Mouse (Mus musculus): ENCODE results near the gene Bag2. TPM values are rescaled to one million over a fixed set of nuclear protein-coding genes. Genes with fewer than 3 reads are reported as not detected.

The Bag2 gene
- total RNA-seq (2021), result 10 to 100 TPM; 11.6 to 12.9 TPM
- long read RNA-seq, experiment 1, transcript Bag2-201 (3 exons, 1,860 nt), result major isoform, 7 of 13 reads
- long read RNA-seq, experiment 1, partial matches to known transcripts, result 1 of 13 reads
- long read RNA-seq, experiment 1, other reads (novel, unspliced or antisense), result 5 of 13 reads
- long read RNA-seq, experiment 2, partial matches to known transcripts, result 0 of 9 reads
- long read RNA-seq, experiment 2, other reads (novel, unspliced or antisense), result 4 of 9 reads

DNA sequence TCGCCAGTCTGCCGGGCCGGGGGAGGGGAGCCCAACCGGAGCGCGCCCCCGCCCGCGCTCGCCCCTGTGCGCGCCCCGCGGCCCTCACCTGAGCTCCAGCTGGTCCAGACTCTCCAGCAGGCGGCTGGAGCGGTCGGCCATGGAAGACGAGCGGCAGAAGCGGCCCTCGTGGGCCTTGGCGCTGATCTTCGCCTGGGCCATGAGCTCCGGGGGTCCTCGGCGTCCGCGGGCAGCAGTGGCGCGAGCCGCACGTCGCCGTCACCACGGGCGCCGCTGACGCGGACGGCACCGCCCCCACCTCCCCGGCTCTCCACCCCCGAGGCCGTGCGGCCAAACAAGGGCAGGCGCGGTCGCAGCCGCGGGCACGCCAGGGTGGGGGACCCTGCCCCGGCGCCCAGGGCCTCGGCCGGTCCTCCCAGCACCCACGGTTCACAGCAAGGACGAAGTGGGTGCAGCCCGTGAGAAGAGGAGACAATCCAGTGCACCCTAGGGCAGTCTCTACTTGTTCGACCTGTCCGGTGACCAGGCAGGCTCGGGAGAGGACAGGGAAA is at the start of gene Bag2:
Bag2 (minus strand) TSS at position 305 of the 551 bp plus-strand sequence.
- DNase-seq (ENCODE audit: extremely low spot score in 1 of 2, low spot score in 2 of 2), result peak; percentile 66 to 70
- H3K4me3 ChIP-seq, result peak within 1 kb of the TSS; percentile 93
- intact Hi-C loops (cut with DNase I), result loop anchor here (5.0 kb wide), 1 partner anchor 205 kb away; no protein-coding TSS in a partner anchor
- peak; percentile 15 for TF ChIP-seq CTCF (IDR thresholded peaks at IDR 0.05)
- peak within 1 kb of the TSS; percentile 89 for H3K27ac ChIP-seq

DNA sequence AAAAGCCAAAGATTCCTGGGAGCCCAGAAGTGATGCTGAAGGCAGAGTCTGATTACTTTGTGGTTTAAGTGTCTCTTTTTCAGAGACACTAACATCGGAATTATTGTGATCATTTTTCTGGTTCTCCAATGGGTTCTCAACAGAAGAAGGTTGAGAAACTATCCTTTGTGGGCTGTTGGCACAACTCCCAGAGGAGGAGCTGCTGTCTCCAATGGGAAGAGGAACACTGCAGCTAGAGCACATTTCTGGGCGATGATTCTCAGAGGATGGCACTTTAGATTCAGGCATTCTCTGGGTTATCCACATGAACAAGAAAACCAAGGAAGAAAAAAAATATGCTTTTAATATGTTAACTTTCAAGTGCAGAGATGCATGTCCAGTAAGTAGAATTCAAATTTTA is 45.7 kb upstream of the Bag2 start:
- H3K4me3 ChIP-seq, result no peak overlapping the region
- intact Hi-C loops (cut with DNase I), result no loop called here
- TF ChIP-seq CTCF (IDR thresholded peaks at IDR 0.05), result no peak
- DNase-seq (ENCODE audit: extremely low spot score in 1 of 2, low spot score in 2 of 2), result no peak
- H3K27ac ChIP-seq, result no peak overlapping the region

DNA sequence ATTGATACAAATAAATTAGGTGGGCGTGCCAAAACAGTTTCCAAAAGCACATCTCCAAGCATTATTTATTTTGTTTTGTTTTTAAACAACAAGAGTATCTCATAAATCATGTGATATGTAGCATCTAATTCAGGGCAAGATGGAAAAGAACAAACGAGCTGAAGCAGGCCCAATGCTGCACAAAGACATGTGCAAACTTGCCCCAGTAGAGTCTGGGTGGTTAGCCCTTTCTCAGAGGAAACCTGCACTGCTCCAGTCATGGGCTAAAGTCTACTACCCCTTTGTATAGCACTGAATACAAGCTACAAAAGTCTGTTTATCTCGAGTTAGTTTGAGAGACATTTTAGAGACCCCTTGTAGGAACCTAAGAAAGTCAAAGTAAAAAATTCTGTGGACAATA is 42.0 kb upstream of the Bag2 start:
- Histone ChIP-seq H3K27ac (no peak overlapping the region), H3K4me3 (no peak overlapping the region)
- DNase-seq (ENCODE audit: extremely low spot score in 1 of 2, low spot score in 2 of 2), result no peak
- intact Hi-C loops (cut with DNase I), result no loop called here
- no peak for TF ChIP-seq CTCF (IDR thresholded peaks at IDR 0.05)

DNA sequence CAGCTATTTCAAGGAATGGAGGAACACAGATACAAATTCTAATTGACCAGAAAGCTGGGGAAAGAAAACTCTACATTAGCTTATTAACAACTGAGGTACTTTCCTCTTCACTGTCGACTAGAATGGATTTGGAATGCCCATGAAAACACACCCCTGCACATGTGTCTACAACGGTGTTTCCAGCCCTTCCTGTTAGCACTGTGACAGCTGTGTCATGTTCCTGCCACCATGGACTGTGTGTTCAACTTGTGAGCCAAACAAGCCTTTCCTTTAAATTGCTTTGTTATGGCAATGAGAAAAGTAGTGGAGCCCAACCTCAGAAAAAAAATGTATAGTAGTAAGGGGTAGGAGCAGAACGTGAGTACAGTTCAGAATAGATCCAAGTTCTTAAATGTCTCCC is 30.9 kb upstream of the Bag2 start:
- DNase-seq (ENCODE audit: extremely low spot score in 1 of 2, low spot score in 2 of 2), result no peak
- Histone ChIP-seq H3K27ac (no peak overlapping the region), H3K4me3 (no peak overlapping the region)
- intact Hi-C loops (cut with DNase I), result no loop called here
- TF ChIP-seq CTCF (IDR thresholded peaks at IDR 0.05), result no peak

DNA sequence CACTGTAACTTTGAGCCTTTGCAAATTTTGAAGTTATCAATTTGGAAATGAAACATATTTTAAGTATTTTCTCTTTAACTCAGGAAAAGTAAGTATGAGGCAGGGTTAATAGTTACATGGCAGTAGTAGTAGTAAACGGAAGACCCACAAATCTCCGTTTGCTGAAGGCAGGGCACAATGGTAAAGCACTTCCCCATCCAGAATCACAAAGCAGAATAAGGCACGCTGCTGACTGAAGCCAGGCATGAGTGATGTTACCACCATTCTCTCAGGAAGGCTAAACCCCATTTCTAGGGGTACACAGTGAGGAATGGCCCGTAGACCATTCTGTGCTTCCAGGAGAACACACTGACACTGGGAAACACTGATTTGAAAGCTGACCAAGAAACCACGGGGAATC is 30.5 kb upstream of the Bag2 start:
- no peak for DNase-seq (ENCODE audit: extremely low spot score in 1 of 2, low spot score in 2 of 2)
- TF ChIP-seq CTCF (IDR thresholded peaks at IDR 0.05), result no peak
- no peak overlapping the region for H3K27ac ChIP-seq
- H3K4me3 ChIP-seq, result no peak overlapping the region
- intact Hi-C loops (cut with DNase I), result no loop called here

DNA sequence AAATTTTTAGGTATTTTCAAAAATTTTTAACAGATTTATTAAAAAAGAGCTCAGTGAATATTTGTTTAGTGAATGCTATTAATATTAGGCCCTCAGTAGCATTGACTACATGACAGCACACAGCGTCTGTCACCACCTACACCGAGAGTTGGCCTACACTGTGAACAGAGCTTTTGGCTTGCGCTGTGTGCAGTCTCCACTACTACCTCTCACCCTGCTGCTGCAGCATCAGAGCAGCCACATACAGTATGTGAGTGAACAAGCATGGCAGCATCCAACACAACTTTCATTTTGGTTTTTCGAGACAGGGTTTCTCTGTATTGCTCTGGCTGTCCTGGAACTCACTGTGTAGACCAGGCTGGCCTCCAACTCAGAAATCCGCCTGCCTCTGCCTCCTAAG is 27.0 kb upstream of the Bag2 start:
- H3K4me3 ChIP-seq, result no peak overlapping the region
- DNase-seq (ENCODE audit: extremely low spot score in 1 of 2, low spot score in 2 of 2), result no peak
- H3K27ac ChIP-seq, result no peak overlapping the region
- no peak for TF ChIP-seq CTCF (IDR thresholded peaks at IDR 0.05)
- intact Hi-C loops (cut with DNase I), result no loop called here

GRCm38 (mm10) chr1:33776175-33776611 is 18.6 kb upstream of the Bag2 start:
- intact Hi-C loops (cut with DNase I), result no loop called here
- DNase-seq (ENCODE audit: extremely low spot score in 1 of 2, low spot score in 2 of 2), result peak in 1 of 2 experiments; percentile 25
- peak overlapping the region; percentile 76 for H3K27ac ChIP-seq
- H3K4me3 ChIP-seq, result no peak overlapping the region
- no peak for TF ChIP-seq CTCF (IDR thresholded peaks at IDR 0.05)

GRCm38 (mm10) chr1:33772106-33772505 is 14.5 kb upstream of the Bag2 start:
- TF ChIP-seq CTCF (IDR thresholded peaks at IDR 0.05), result no peak
- no peak for DNase-seq (ENCODE audit: extremely low spot score in 1 of 2, low spot score in 2 of 2)
- no peak overlapping the region for H3K27ac ChIP-seq
- no peak overlapping the region for H3K4me3 ChIP-seq
- intact Hi-C loops (cut with DNase I), result no loop called here

GRCm38 (mm10) chr1:33771621-33772020 is 14.0 kb upstream of the Bag2 start:
- intact Hi-C loops (cut with DNase I), result no loop called here
- DNase-seq (ENCODE audit: extremely low spot score in 1 of 2, low spot score in 2 of 2), result no peak
- H3K4me3 ChIP-seq, result no peak overlapping the region
- H3K27ac ChIP-seq, result no peak overlapping the region
- TF ChIP-seq CTCF (IDR thresholded peaks at IDR 0.05), result no peak

DNA sequence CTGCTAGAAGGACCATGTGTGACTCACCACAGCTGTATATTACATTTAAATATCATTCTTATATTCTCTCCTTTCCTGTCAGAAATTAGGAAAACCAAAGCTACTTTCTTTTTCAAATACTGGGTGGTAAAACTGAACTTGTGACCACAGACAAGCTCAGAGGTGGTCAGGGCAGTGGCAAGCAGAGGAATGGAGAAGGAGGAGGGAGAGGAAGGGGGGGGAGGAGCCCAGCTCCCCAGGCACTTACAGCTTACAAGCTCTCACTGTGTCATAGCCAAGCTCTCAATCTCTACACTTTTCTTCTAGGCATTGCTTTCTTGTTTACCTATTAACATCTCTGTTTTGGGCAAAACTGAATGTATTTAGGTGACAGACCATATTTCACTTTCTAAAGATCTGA is 11.2 kb upstream of the Bag2 start:
- Histone ChIP-seq H3K27ac (no peak overlapping the region), H3K4me3 (no peak overlapping the region)
- TF ChIP-seq CTCF (IDR thresholded peaks at IDR 0.05), result no peak
- intact Hi-C loops (cut with DNase I), result no loop called here
- no peak for DNase-seq (ENCODE audit: extremely low spot score in 1 of 2, low spot score in 2 of 2)

DNA sequence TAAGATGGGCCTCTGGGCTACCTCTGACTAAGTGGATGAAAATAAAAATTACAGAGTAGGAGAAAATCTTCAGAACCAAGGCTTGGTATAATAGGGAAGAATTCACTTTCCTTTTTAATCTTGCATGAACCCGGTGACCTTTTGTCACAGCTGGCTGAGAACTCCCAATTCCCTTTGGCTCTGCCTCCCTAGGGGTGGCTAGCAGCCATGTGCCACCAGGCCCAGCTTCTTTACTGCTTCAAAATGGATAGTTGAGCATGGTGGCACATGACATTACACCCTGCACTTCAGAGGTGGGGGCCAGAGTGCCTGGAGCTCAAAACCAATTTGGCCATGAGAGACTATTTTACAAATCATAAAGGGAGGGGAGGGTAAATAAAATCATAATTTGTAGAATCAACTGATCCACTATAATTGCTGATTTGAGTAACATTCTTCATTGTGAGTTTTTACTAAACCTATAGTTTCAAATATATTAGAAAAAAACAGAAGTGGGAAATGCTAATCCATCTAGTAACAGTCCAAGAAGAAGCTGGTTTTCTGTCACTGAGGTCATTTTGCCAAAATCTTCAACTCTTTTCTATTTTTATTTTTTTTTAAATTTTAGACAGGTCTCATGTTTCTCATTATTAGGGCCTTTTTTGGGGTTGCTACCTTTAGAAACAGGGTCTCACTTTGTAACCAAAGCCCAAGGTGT is 10.6 kb upstream of the Bag2 start:
- no peak for TF ChIP-seq CTCF (IDR thresholded peaks at IDR 0.05)
- intact Hi-C loops (cut with DNase I), result no loop called here
- Histone ChIP-seq H3K27ac (no peak overlapping the region), H3K4me3 (no peak overlapping the region)
- DNase-seq (ENCODE audit: extremely low spot score in 1 of 2, low spot score in 2 of 2), result no peak

Measured in left cerebral cortex, adult 2 months (tissue).